Mouse (Mus musculus) heart, postnatal 0 days (tissue): ENCODE data around the gene Plcl1.
"Not testable (repeated sequence)": the region's sequence is repeated elsewhere in the genome, so short reads cannot be mapped to it uniquely, and the experiment has no call there.

Experiments
- CTCF ChIP-seq: IDR thresholded peaks from 2 replicates; pipeline ENCODE4 v1.5.1; 2016; ENCODE audit warnings: antibody characterized with exemption, control low read depth, low read depth
- EP300 ChIP-seq: IDR thresholded peaks from 2 replicates; pipeline ENCODE4 v1.6.1; 2016; ENCODE audit warnings: antibody characterized with exemption, low read depth

- TF ChIP-seq CTCF, EP300: not testable (repeated sequence)
These were observed 81.7 kb downstream of the Plcl1 start for GRCm38 (mm10) chr1:55487371-55487770.
